Mouse (Mus musculus) CD4-positive naive resting alpha-beta T cell, adult 76 days (primary cell): ENCODE measurements around the gene Pira2. TPM values are rescaled to one million over a fixed set of nuclear protein-coding genes. Genes with fewer than 3 reads are reported as not detected.

Experiments
- total RNA-seq: library from RNA; stranded (reverse); gene quantifications from one replicate; pipeline ENCODE4 v1.2.4, GENCODE M21; 2023

Pira2 gene
- total RNA-seq, result 1.8 TPM

DNA sequence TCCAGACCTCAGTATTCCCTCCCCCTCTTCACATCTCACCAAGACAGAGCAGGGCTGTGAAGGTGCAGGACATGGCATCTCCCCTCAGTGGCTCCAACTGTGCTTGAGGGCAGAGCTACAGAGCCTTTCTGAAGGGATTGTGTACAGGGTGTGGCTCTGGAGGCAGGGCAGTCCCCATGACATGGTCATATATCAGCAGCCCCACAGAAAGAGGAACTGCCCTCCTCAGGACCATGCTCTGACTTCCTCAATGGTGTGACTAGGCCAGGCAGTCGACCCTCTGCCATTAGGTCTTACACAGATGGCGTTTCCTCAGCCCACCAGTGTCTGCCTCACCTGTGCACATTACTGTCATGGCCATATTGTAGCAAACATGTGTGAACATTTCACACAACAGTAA, at the start of gene Pira2:
Pira2 (minus strand) TSS at position 101 of the 400 bp plus-strand sequence.

DNA sequence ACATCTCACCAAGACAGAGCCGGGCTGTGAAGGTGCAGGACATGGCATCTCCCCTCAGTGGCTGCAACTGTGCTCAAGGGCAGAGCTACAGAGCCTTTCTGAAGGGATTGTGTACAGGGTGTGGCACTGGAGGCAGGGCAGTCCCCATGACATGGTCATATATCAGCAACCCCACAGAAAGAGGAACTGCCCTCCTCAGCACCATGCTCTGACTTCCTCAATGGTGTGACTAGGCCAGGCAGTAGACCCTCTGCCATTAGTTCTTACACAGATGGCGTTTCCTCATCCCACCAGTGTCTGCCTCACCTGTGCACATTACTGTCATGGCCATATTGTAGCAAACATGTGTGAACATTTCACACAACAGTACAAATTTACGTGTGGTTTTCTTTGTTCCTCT, 19.3 kb downstream of the Pira2 start, which contains the start of gene Gm15448:
Gm15448 (minus strand) TSS at position 89 of the 400 bp plus-strand sequence.

Other genes starting within 250 kb of the Pira2 start
- gene Oscar, start 228.9 kb downstream of the Pira2 start, total RNA-seq, result not detected
- gene Ndufa3, start 227.7 kb downstream of the Pira2 start, total RNA-seq, result 289 TPM
- 16.7 TPM for gene Tfpt, start 215.1 kb downstream of the Pira2 start, total RNA-seq
- gene Prpf31, start 215.1 kb downstream of the Pira2 start, total RNA-seq, result 47.6 TPM
- gene Cnot3, start 199.8 kb downstream of the Pira2 start, total RNA-seq, result 93.5 TPM
- 11.0 TPM for gene Leng1, start 179.2 kb downstream of the Pira2 start, total RNA-seq
- 10.1 TPM for gene Tmc4, start 167.5 kb downstream of the Pira2 start, total RNA-seq
- 18.5 TPM for gene Tsen34, start 152.2 kb downstream of the Pira2 start, total RNA-seq
- 66.9 TPM for gene Mboat7, start 151.5 kb downstream of the Pira2 start, total RNA-seq
- gene Rps9, start 141.1 kb downstream of the Pira2 start, total RNA-seq, result 2,567 TPM
- 7.3 TPM for gene Pirb, start 124.7 kb downstream of the Pira2 start, total RNA-seq
- gene Gm15448, start 19.4 kb downstream of the Pira2 start, total RNA-seq, result 0.79 TPM
- gene Gm14548, start 53.1 kb upstream of the Pira2 start, total RNA-seq, result 1.3 TPM
- 0.62 TPM for gene Lilra6, start 70.5 kb upstream of the Pira2 start, total RNA-seq
- 14.0 TPM for gene Lair1, start 218.2 kb upstream of the Pira2 start, total RNA-seq